Mouse (Mus musculus) spleen, postnatal 4 days (tissue): ENCODE data around the gene Creld2.

Experiments used
- DNase-seq, 2 experiments: peaks; one replicate each; pipeline ENCODE4 v3.0.0; 2022; ENCODE audit warnings: low spot score in 2 of 2

Gene Creld2

DNA sequence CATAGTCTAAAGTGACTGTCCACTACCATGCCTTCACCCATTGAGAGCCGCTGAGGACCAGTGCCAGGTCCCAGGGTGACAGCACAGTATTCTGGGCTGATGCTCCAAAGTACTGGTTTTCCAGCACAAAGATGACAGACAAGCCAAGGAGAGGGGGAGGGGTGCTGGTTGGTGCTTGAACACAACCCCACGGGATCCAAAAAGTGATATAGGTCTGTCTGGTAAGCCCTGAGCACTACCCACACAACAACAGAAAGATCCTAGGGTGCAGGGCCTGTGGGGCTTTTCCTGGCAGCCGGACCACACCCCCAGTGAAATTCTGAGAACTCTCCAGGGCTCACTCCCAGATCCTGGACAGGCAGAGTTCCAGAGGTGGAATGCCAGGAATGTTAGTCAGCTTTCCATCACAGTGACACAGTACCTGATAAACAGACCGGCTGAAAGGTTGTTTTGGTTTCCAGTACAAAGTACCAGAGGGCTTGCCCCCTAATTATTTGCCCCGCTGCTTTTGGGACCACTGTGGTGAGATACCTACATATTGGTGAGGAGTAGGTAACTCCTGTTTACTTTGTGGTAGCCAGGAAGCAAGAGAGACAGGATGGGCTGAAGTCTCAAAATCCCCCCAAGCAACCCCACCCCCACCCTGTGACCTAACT lies 48.0 kb downstream of the Creld2 start:
- no peak for DNase-seq

DNA sequence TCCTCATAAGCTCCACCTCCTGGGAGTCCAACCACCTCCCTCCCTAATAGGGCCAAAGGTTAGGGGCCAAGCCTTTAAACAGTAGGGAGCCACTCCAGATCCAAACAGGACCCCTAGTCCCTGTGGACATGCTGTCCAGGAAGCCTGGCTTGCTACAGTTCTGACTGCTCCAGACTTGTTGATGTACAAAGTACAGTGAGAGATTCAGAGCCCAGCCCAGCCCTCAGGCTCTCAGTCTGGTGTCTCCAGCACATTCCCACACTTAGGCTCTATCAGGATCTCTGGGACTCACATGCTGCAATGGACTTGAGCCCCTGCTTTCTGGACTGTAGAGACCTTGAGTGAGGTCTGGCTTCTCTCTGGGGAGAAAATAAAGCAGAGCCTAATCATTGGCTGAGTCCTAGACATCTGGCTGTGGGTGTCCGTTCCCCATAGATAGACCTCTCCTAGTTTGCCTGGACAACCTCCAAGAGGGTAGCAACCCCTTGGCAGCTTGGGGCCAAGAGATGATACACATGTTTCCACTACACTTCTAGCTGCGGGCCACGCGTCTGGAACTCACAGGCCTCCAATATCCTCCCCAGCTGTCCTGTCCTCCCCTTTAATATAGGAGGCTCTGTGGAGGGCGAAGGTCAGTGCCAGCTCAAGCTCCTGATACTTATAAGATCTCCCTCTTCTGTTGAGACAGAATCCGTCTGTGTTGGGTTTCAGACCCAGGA lies 48.7 kb downstream of the Creld2 start:
- no peak for DNase-seq

DNA sequence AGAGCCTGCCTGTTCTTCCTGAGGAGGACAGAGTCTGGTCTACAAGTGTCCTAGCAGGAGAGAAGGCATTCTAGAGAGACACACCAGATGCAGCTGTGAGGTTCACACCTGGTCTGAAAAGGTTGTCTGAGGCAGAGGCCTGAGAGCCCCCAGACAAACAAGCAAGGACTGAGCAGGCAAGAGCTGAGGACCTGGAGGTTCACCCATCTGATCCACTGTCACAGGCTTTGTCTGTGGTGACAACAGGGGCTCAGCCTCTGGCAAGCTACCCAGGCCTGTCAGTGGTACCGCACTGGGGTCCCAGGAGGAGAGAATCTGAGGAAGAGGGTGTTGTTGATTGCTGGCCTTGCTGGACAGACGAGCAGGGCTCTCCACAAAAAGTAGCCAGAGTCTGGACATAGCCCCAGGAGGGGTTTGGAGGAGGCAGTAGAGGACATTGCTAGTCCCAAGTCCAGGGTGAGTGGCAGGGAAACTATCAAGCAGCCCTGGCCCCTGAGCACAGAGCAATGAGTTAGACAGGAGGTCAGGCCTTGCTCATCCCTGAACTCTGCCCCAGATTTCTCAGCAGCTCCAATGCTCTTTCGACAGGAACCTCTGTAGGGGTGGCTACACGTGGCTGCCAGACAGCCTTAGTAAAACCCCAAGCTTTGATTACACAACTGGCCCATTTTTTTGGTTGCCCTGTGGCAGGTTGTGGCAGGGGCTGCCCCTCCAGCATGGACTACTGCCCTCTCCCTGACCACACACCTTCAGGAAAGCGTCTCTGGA lies 51.2 kb downstream of the Creld2 start:
- no peak for DNase-seq

GRCm38 (mm10) chr15:88874061-88874460 lies 54.6 kb downstream of the Creld2 start:
- no peak for DNase-seq

- DNase-seq, result no peak
These were observed 55.0 kb downstream of the Creld2 start for GRCm38 (mm10) chr15:88874477-88874876.

DNA sequence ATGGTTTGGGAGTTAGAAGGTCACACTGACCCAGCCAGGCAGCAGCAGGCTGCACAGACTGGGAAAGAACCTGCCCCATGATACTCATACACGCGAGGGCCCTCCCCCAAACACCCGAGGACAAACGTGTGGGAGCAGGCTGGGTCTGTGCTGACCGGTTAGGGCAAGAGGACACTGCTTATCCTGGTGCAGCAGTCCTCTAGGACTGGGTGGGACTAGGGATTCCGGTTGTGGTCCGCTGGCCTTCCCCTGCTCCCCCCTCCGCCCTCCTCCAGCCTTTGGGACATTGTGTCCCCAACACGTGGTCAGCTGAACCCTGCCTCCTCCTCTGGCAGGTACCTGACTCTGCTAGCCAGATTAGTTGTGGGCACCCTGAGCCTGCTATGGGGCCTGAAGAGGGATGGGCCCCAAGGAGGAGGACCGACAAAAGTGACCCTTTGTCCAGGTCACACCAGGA lies 56.2 kb downstream of the Creld2 start:
- DNase-seq, result no peak
